23 mouse cellular contexts compared by ENCODE assay signal in the genomic region with DNA sequence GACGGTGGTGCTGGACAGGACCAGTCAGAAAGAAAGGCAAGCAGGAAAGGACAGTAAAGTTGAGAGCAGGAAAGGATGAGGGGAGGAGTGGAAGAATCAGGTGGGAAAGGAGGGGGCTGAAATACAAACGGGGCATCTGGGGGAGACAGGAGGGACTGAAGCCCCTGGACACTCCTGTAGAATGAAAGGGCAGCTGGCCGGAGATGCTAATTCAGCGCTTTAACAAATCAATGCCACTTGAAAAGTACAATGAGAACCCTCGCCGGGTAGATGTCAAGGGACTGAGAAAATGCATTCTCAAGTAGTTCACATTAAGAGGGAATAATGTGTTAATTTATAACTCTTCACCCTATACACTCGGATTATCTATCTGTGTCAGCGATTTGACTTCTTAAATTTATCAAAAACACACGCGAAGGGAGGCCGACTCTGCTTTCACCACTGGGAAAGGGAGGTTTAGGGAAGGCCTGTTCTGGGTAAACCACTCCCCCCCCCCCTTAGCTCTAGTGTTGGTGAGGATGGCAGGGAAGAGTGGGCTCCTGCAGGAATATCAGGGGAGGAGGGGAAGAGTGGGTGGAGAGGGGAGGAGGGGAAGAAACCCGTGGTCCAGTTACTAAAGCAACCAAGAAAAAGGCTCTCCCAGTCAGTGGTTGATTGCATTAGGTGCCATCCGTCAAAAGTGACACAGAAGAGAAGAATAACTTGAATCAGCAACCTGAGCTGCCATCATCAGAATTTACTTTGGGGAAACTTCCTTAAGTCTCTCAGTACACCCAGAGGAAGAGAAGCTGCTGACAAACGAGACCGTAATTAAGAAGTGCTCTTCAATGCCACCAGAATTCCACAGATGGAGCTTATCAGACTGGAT.
A peak's percentile ranks its signal among the peaks of the same experiment; 100 is the strongest.
DNase-seq lines count a peak whose midpoint lies in the region; ATAC-seq and TF ChIP-seq lines count a peak whose summit lies in the region.
"Had no signal": no experiment of that assay in that cellular context is flagged by ENCODE, and none has a peak within 500 bp of the region (broad histone marks: within the 10 kb centered on the region; RNA-seq: fewer than 3 reads in every experiment).

No protein-coding gene starts in this region.

- no peak overlapping the region for H3K9ac ChIP-seq in kidney, embryonic 14.5 days (ENCODE audit: low read depth, low read length)
- H3K9ac ChIP-seq in ES-Bruce4 (ENCODE audit: low read depth, poor library complexity, severe bottlenecking), result no peak overlapping the region
- H3K9ac ChIP-seq: lung, embryonic 14.5 days; stomach, embryonic 15.5 days had no signal

- DNase-seq in kidney, adult 2 months, result no peak
- DNase-seq in embryo, embryonic 11 days, result peak; percentile 48
- DNase-seq in neural tube, embryonic 10.5 days (ENCODE audit: extremely low spot score, low spot score), result peak; percentile 33
- DNase-seq in cerebellum, postnatal 14 days, result no peak
- DNase-seq in ovary, adult 18-20 months (ENCODE audit: low spot score), result no peak
- DNase-seq in cerebellum, adult 2 months, result no peak
- DNase-seq: B cell, adult 2 months; cerebellum, adult 11 months; cerebellum, postnatal 36 days; gastrocnemius, postnatal 36 days; heart, postnatal 14 days; kidney, postnatal 14 days; lung, embryonic 14.5 days; lung, postnatal 4 days; right cerebral cortex, postnatal 14 days had no signal

- 8% methylated on average over 15 of the region's 15 CpGs for WGBS in kidney, embryonic 14.5 days
- 53% methylated on average over 15 of the region's 15 CpGs for WGBS in kidney, adult 2 months
- 44% methylated on average over 15 of the region's 15 CpGs for WGBS in cerebellum, adult 2 months

- no peak overlapping the region for H3K27ac ChIP-seq in kidney, embryonic 14.5 days (ENCODE audit: low read depth, low read length)
- no peak overlapping the region for H3K27ac ChIP-seq in kidney, adult 2 months (ENCODE audit: insufficient read depth, low read depth, low read length)
- H3K27ac ChIP-seq in ES-Bruce4 (ENCODE audit: insufficient read depth, low read length), result peak overlapping the region; percentile 84
- H3K27ac ChIP-seq in cerebellum, adult 2 months (ENCODE audit: insufficient read depth, low read length), result no peak overlapping the region
- H3K27ac ChIP-seq: left cerebral cortex, adult 2 months; limb, embryonic 10.5 days; stomach, embryonic 15.5 days had no signal

- no peaks in the 10 kb centered on the region for H3K27me3 ChIP-seq in kidney, embryonic 14.5 days (ENCODE audit: control insufficient read depth, insufficient read depth, low read length)
- H3K27me3 ChIP-seq in kidney, adult 2 months (replicated peaks; ENCODE audit: control insufficient read depth, insufficient read depth, low read length), result no peaks in the 10 kb centered on the region
- no peaks in the 10 kb centered on the region for H3K27me3 ChIP-seq in ES-Bruce4 (ENCODE audit: control insufficient read depth, insufficient read depth, low read length, poor library complexity, severe bottlenecking)
- no peaks in the 10 kb centered on the region for H3K27me3 ChIP-seq in cerebellum, adult 2 months (ENCODE audit: control insufficient read depth, insufficient read depth, low read length)
- H3K27me3 ChIP-seq: stomach, embryonic 15.5 days had no signal

- H3K4me2 ChIP-seq in kidney, embryonic 14.5 days (replicated peaks; ENCODE audit: low read depth, low read length), result no peak overlapping the region
- H3K4me2 ChIP-seq: heart, embryonic 11.5 days; liver, embryonic 11.5 days; lung, embryonic 14.5 days; stomach, embryonic 15.5 days had no signal

- no peaks in the 10 kb centered on the region for H3K9me3 ChIP-seq in kidney, embryonic 14.5 days (ENCODE audit: control insufficient read depth, low read length)
- no peaks in the 10 kb centered on the region for H3K9me3 ChIP-seq in ES-Bruce4 (replicated peaks; ENCODE audit: control insufficient read depth, insufficient read depth, low read length, poor library complexity, severe bottlenecking)
- H3K9me3 ChIP-seq: limb, embryonic 10.5 days; stomach, embryonic 15.5 days had no signal

- no peak for TF ChIP-seq CTCF in kidney, adult 2 months (conservative IDR thresholded peaks at IDR 0.05; ENCODE audit: insufficient read depth, insufficient read length, low read depth, low read length)
- no peak for TF ChIP-seq CTCF in ES-Bruce4 (IDR thresholded peaks at IDR 0.05; ENCODE audit: low read depth, low read length)
- TF ChIP-seq CTCF in cerebellum, adult 2 months (IDR thresholded peaks at IDR 0.05; ENCODE audit: borderline replicate concordance, insufficient read depth, low read depth, low read length), result no peak

- H3K36me3 ChIP-seq in kidney, embryonic 14.5 days (ENCODE audit: control insufficient read depth, insufficient read depth, low read length), result no peaks in the 10 kb centered on the region
- H3K36me3 ChIP-seq in kidney, adult 2 months (ENCODE audit: control insufficient read depth, insufficient read depth, low read length), result no peaks in the 10 kb centered on the region
- H3K36me3 ChIP-seq in ES-Bruce4 (ENCODE audit: control insufficient read depth, insufficient read depth, low read length, poor library complexity, severe bottlenecking), result no peaks in the 10 kb centered on the region
- H3K36me3 ChIP-seq: G1E; limb, embryonic 10.5 days; stomach, embryonic 15.5 days had no signal

- ATAC-seq in kidney, embryonic 14.5 days (ENCODE audit: low FRiP score, low TSS enrichment), result 0 out of 2 replicates have a peak, but pooled peaks have one; percentile 18

- H3K4me1 ChIP-seq in kidney, embryonic 14.5 days (ENCODE audit: control insufficient read depth, insufficient read depth, low read length), result peaks cover 11% of the 10 kb centered on the region; the same call in 1 of the 2 replicates
- peaks cover 5% of the 10 kb centered on the region; the same call in 1 of the 2 replicates for H3K4me1 ChIP-seq in kidney, adult 2 months (ENCODE audit: control insufficient read depth, insufficient read depth, low read length)
- peaks cover 1% of the 10 kb centered on the region for H3K4me1 ChIP-seq in ES-Bruce4 (ENCODE audit: control insufficient read depth, insufficient read depth, low read length)
- H3K4me1 ChIP-seq in cerebellum, adult 2 months (ENCODE audit: control insufficient read depth, insufficient read depth, low read length), result no peaks in the 10 kb centered on the region

- no peak for TF ChIP-seq POLR2A in kidney, adult 2 months (IDR thresholded peaks at IDR 0.05; ENCODE audit: low read depth, low read length)
- TF ChIP-seq POLR2A in ES-Bruce4 (IDR thresholded peaks at IDR 0.05; ENCODE audit: insufficient read depth, low read length), result no peak
- no peak for TF ChIP-seq POLR2A in cerebellum, adult 2 months (IDR thresholded peaks at IDR 0.05; ENCODE audit: borderline replicate concordance, insufficient read depth, low read length)

- H3K4me3 ChIP-seq in kidney, embryonic 14.5 days (ENCODE audit: low read length), result no peak overlapping the region
- H3K4me3 ChIP-seq in kidney, adult 2 months (ENCODE audit: insufficient read depth, low read depth, low read length), result no peak overlapping the region
- no peak overlapping the region for H3K4me3 ChIP-seq in ES-Bruce4 (ENCODE audit: low read depth, low read length)
- H3K4me3 ChIP-seq in cerebellum, adult 2 months (replicated peaks; ENCODE audit: insufficient read depth, low read depth, low read length), result no peak overlapping the region
- H3K4me3 ChIP-seq: left cerebral cortex, adult 2 months; limb, embryonic 10.5 days; stomach, embryonic 15.5 days had no signal

- peak; percentile 83 for TF ChIP-seq EP300 in ES-Bruce4 (IDR thresholded peaks at IDR 0.05; ENCODE audit: insufficient read depth, low read depth, low read length)

Comparison
In these comparisons a context has a peak if more than half of its experiments do, and no peak if none do; other contexts are left out.
1. DNase-seq: peak in embryo, embryonic 11 days (single experiment) and neural tube, embryonic 10.5 days (single experiment); none in kidney, adult 2 months (single experiment), cerebellum, postnatal 14 days (0 of 2), ovary, adult 18-20 months (single experiment) and cerebellum, adult 2 months (0 of 2).